12 mouse cellular contexts compared by ENCODE assay signal in genomic region chr11:60286311-60286710, GRCm38 (mm10).
DNase-seq lines count a peak whose midpoint lies in the region; ATAC-seq and TF ChIP-seq lines count a peak whose summit lies in the region.
"Had no signal": no experiment of that assay in that cellular context is flagged by ENCODE, and none has a peak within 500 bp of the region (broad histone marks: within the 10 kb centered on the region; RNA-seq: fewer than 3 reads in every experiment).

No protein-coding gene starts in this region.

- WGBS in lung, embryonic 15.5 days: 43% methylated on average over 4 of the region's 4 CpGs

- peaks cover 55% of the 10 kb centered on the region for H3K4me1 ChIP-seq in lung, embryonic 15.5 days

- no peaks in the 10 kb centered on the region for H3K36me3 ChIP-seq in lung, embryonic 15.5 days

- no peak overlapping the region for H3K9ac ChIP-seq in lung, embryonic 15.5 days
- H3K9ac ChIP-seq: limb, embryonic 15.5 days had no signal

- no peak overlapping the region for H3K4me2 ChIP-seq in lung, embryonic 15.5 days
- H3K4me2 ChIP-seq: limb, embryonic 15.5 days had no signal

- H3K9me3 ChIP-seq in lung, embryonic 15.5 days: no peaks in the 10 kb centered on the region
- H3K9me3 ChIP-seq: limb, embryonic 15.5 days had no signal

- H3K4me3 ChIP-seq in lung, embryonic 15.5 days: no peak overlapping the region
- no peak overlapping the region for H3K4me3 ChIP-seq in left cerebral cortex, adult 2 months
- H3K4me3 ChIP-seq: limb, embryonic 15.5 days had no signal

- no peaks in the 10 kb centered on the region for H3K27me3 ChIP-seq in lung, embryonic 15.5 days
- H3K27me3 ChIP-seq: limb, embryonic 15.5 days had no signal

- no peak for TF ChIP-seq CTCF in left cerebral cortex, adult 2 months (IDR thresholded peaks at IDR 0.05)

- ATAC-seq in lung, embryonic 15.5 days (ENCODE audit: borderline replicate concordance, extremely low read depth, low FRiP score, low TSS enrichment): peak; percentile 41; the same call in 1 of the 2 replicates
- no peak for ATAC-seq in activated CD4-positive, CD25-positive, alpha-beta regulatory T cell, adult 4 months
- ATAC-seq: CD4-positive, CD25-positive, alpha-beta regulatory T cell, adult 4 months had no signal

- H3K27ac ChIP-seq in lung, embryonic 15.5 days: peak overlapping the region; percentile 52
- H3K27ac ChIP-seq in left cerebral cortex, adult 2 months: peak overlapping the region; percentile 57
- H3K27ac ChIP-seq: limb, embryonic 15.5 days had no signal

- intact Hi-C loops in left cerebral cortex, adult 2 months (cut with DNase I): loop anchor here (2.0 kb wide), 1 partner anchor 38 kb away; no protein-coding TSS in a partner anchor

- peak; percentile 63 to 71 for DNase-seq in frontal cortex, adult 2 months (ENCODE audit: extremely low spot score in 1 of 2, low spot score in 1 of 2)
- DNase-seq in frontal cortex, postnatal 14 days (ENCODE audit: low spot score in 2 of 2): no peak
- DNase-seq in lung, postnatal 14 days: no peak
- DNase-seq in left cerebral cortex, adult 2 months (ENCODE audit: extremely low spot score in 1 of 2, low spot score in 2 of 2): peak; percentile 37 to 47
- peak; percentile 49 to 72 for DNase-seq in right cerebral cortex, postnatal 10 days (ENCODE audit: low spot score in 2 of 2)
- DNase-seq in heart, postnatal 4 days: no peak
- DNase-seq: gastrocnemius, postnatal 10 days; kidney, adult 9 months had no signal

Comparison
In these comparisons a context has a peak if more than half of its experiments do, and no peak if none do; other contexts are left out.
1. DNase-seq: peak in frontal cortex, adult 2 months (2 of 2), left cerebral cortex, adult 2 months (2 of 2) and right cerebral cortex, postnatal 10 days (2 of 2); none in frontal cortex, postnatal 14 days (0 of 2), lung, postnatal 14 days (single experiment) and heart, postnatal 4 days (single experiment).